Mouse (Mus musculus) MEL-GATA-1-ER (cell line): ENCODE data around the gene Ccdc61.
"Not testable (repeated sequence)": the region's sequence is repeated elsewhere in the genome, so short reads cannot be mapped to it uniquely, and the experiment has no call there.

Source experiments
- DNase-seq: peaks from one replicate; pipeline ENCODE4 v3.0.0-alpha.2; 2012; ENCODE audit warnings: low read depth; ENCODE audit errors: extremely low read depth

The Ccdc61 gene

GRCm38 (mm10) chr7:18916254-18916653 lies 6.0 kb upstream of the Ccdc61 start:
- DNase-seq: no peak

GRCm38 (mm10) chr7:18909797-18910196 lies 418 bp downstream of the Ccdc61 start:
- peak; percentile 24 for DNase-seq

- DNase-seq: no peak
These were observed 5.2 kb downstream of the Ccdc61 start for GRCm38 (mm10) chr7:18904971-18905370.

- DNase-seq: no peak
These were observed 7.7 kb downstream of the Ccdc61 start for GRCm38 (mm10) chr7:18902486-18902885.

DNA sequence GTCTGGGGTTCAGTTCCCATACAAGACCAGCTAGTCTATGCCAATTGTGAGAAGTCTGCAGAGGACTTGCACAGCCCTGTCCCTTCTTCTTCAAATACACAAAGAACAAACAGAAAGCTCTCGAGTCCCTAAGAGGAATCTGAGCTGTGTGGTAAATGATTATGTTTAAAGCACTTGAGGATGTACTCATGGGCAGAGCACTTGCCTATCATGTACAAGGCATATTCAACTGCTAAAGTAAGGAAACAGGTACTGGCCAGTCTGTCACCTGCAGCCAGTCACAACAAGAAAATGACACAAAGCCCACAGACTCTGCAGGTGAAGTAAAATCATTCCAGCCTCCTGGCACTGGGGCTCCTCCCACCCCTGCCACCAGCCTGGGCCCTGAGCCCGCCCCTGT lies 9.7 kb downstream of the Ccdc61 start:
- DNase-seq: no peak

DNA sequence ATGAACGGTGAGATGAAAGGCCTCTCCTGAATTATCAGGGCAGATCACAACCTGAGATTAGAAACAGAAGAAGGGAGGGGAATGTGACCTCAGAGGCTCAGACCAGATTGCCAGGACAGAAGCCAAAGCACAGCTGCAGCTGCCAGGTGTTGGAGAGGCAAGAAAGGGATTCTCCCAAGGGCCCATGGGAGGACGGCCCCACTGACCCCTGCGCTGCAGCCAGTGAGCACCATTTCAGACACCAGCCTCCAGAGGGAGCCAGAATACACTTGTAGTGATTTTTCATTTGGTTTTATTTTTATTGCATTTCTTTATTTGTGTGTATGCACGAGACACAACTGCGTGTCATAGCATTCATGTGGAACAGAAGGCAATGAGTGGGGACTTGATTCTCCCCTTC lies 13.7 kb downstream of the Ccdc61 start:
- no peak for DNase-seq

GRCm38 (mm10) chr7:18893651-18894430 lies 16.4 kb downstream of the Ccdc61 start:
- DNase-seq: no peak

DNA sequence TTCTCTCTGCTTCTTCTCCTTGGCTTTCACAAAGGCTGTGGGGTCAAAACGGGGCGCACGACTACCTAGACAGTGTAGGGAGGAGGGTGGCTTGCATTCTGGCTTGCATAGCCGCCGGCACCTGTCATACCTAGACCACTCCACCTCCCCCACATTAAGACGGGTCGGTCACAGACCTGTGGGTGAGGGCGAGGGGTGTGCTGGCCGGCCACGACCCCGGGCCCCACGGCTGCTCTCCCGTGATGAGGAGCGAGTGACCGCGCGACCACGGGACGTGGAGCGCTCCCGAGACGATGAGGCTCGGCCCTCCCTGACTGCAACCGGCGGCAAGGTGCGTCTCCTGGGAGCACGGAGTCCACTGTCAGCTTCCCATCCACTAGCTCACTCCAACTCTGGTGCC lies 17.2 kb downstream of the Ccdc61 start:
- no peak for DNase-seq

GRCm38 (mm10) chr7:18891872-18892599 lies 18.2 kb downstream of the Ccdc61 start:
- DNase-seq: no peak

DNA sequence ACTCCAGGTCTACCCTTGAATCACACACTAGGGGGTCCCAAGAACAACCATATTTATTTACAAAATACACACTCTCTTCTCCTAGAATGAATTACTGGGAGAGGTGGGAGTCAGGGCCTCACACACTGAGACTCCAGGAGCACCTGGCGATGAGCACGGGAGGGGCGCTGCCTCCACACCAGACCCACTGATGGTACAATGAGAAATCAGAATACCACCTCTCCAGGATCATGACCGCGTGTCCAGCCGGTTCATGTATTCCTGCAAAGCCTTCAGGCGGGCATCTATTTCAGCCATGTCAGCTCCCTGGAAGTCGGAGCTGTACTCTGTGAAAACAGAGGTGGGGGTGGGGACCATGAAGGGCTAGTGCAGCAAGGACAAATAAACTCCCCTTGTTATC lies 19.4 kb downstream of the Ccdc61 start:
- no peak for DNase-seq

- no peak for DNase-seq
These were observed 23.3 kb downstream of the Ccdc61 start for GRCm38 (mm10) chr7:18886963-18887362.

GRCm38 (mm10) chr7:18884745-18885422 lies 25.3 kb downstream of the Ccdc61 start:
- no peak for DNase-seq

- no peak for DNase-seq
These were observed 26.0 kb downstream of the Ccdc61 start for GRCm38 (mm10) chr7:18883991-18884744.

DNA sequence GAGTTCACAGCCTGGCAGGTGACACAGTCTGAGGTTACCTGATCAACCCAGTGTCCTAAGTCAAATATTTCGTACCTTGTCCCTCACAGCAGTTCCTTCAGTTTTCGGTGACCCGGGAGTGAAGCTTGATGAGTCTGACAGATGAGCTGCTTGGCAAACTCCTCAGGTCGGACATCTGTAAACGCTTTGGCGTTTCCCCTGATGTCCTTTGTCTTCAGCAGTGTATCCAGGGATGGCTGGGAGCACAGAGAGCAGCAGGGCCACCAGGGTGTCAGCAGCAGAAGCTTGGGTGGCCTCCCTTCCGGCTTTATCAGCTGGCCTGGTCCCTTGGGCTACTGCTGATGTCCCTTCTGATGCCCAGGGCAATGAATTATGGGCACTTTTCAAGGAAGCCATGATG lies 31.5 kb downstream of the Ccdc61 start:
- no peak for DNase-seq

DNA sequence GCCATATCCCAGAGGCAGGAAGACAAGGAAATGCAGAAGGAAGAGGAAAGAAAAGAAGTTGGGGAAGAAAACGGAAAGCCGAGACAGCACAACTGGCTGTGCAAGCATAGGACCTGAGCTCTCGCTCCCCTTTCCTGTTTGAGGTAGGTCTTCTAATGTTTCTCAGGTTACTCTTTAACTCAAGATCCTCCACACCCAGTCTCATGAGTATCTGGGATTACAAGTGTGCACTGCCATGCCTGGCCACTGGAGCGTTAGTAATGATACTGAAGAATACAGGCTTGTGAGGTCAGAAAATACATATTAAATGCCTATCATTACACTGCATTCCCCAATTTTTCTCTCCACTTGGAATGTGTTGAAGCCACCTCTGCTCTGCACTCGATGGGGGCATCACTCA lies 34.8 kb downstream of the Ccdc61 start:
- no peak for DNase-seq

DNA sequence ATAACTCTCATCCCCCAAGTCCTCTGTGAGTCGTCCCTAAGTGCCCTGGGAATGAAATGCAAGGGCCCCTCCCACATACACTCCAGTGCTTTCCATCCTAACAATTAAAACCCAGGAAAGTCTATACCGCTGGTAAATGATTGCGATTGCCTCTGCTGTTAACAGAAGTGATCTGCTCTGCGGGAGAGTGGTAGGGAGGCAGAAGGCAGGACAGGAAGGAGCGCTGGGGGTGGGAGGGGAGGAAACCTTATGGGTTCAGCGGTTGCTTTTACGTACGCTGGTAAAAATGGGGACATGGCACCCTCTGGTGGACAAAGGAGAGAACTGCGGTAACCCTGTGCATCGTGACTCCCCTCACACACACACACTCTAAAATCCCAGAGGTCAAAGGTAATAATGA lies 37.0 kb downstream of the Ccdc61 start:
- DNase-seq: peak; percentile 52

DNA sequence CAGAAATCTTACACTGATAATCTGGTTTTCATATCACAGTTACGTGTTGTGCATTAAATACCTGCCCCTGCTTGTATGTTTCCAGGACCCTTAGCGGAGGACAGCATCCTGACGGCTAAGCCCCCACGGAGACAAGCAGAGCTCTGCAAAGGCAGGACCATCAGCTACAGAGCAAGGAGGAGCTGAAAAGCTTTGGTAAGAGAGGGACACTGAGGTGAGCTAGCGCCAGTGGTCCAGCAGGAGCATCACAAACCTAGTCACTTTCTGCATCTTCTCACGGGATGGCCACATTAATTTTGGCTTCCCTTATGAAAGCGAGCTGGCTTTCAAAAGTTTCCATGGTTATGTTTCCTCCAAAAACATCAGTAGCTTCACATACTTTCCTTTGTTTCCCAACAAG lies 37.4 kb downstream of the Ccdc61 start:
- no peak for DNase-seq

- no peak for DNase-seq
These were observed 38.0 kb downstream of the Ccdc61 start for GRCm38 (mm10) chr7:18872014-18872802.

DNA sequence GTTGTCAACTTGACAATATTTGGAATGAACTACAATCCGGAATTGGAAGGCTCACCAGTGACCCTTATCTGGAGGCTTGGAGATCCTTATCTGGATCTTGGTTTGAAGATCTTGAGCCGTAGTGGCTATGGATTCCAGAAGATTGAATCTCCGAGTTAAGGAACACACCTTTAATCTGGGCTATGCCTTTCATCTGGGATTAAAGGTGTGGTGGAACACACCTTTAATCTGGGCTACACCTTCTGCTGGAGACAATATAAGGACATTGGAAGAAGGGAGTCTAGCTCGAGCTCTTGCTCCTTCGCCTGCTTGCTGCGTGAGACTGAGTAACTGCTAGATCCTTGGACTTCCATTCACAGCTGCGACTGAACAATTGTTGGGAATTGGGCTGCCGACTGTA lies 39.2 kb downstream of the Ccdc61 start, which contains the start of gene Pglyrp1:
Pglyrp1 (plus strand) TSS at position 301 of the 400 bp plus-strand sequence.
- not testable (repeated sequence) for DNase-seq

DNA sequence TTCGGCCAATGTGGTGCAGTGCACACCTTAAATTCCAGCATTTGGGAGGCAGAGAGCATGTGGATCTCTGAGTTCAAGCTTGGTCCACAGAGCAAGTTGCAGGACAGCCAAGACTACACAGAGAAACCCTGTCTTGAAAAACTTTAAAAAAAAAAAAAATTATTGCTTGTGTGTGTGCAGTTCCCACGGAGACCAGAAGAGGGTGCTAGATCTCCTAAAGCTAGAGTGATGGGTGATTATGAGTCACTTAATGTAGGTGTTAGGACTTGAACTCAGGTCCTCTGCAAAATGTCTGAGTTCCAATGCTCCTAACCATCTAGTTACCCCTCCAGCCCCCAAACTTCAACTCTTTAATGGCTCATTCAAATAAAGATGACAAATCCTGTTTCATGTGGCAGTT lies 41.7 kb downstream of the Ccdc61 start:
- DNase-seq: no peak

GRCm38 (mm10) chr7:18862801-18863200 lies 47.4 kb downstream of the Ccdc61 start:
- DNase-seq: no peak
